Mouse (Mus musculus): Measurements from ENCODE around the gene Bckdha. TPM values are rescaled to one million over a fixed set of nuclear protein-coding genes. Genes with fewer than 3 reads are reported as not detected.
A peak's percentile ranks its signal among the peaks of the same experiment; 100 is the strongest.

The Bckdha gene
- total and polyA plus RNA-seq, 3 experiments = 207 to 626 (median 217) TPM

DNA sequence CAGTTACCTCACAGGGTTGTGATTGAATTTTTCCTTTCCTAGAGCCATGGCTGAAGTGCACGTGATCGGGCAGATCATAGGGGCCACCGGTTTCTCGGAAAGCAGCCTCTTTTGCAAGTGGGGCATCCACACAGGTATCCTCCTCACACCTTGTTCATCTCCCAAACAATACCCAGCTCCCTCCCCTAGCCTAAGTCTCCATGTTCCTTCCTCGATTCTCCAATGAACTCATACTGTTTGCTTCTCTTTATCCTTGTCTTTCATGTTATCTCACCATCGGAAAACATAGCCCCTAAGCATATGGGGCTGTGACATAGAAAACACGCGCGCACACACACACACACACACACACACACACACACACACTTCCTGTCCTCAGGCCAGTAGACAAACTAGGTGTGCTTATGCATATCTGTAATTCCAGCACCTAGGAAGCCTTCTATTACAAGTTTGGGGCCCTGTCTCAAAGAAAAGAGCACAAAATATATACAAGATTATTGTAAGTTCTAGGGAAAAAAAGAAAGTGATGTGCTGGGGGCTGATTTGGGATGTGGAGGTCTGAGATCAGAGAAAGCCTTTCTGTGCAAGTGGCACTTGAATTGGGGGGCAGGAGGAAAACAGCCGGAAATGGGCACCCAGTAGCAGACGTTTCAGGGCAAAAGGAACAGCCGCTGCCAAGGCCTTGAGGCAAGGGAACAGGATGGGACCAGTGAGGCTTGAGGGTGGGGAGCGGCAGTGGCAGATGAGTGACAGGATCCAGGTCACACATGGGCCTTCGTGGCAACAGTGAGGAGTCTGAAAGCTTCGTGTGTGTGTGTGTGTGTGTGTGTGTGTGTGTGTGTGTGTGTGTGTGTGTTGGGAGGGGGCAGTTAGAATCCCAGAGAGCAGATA, 22.8 kb upstream of the Bckdha start:
- DNase-seq = no peak

DNA sequence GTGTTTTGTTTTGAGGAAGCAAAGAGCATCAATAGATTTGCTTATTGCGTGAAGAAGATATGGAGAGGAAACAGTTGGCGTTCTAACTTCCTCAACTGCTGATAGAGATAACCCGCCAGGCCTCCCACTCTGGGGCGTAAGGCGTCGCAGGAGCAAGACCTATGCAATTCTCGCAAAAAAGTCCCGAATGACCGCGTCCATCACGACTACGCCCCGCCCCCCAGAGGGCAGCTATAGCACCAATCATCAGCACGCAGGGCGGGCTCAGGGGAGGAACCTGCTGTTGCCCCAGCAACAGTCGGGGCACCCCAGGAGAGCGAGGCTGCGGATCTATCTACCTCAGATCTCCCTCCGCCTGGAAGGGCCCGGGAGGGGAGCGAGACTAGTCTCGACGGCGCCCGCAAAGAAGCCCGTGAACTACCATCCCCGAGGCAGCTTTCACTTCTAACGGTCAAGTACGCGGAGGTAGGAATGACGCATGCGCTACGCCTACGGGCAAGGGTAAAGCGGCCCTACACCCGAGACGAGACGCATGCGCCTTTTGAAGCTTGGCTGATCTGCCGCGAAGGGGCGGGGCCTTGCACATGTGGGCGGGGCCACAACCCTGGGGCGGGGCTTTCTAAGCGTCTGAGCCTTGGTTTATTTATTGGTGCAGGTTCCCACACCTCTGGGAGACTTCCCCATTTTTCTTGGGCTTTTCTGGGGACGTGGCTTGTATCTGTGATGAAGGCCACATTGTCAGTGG, 21.9 kb upstream of the Bckdha start, which contains the start of gene B9d2:
Gene B9d2, plus strand, starts transcription at position 267 of the 745 bp plus-strand sequence.
- DNase-seq = peak; percentile 96

GRCm38 (mm10) chr7:25679971-25680370, 21.2 kb upstream of the Bckdha start:
- DNase-seq = peak; percentile 24

DNA sequence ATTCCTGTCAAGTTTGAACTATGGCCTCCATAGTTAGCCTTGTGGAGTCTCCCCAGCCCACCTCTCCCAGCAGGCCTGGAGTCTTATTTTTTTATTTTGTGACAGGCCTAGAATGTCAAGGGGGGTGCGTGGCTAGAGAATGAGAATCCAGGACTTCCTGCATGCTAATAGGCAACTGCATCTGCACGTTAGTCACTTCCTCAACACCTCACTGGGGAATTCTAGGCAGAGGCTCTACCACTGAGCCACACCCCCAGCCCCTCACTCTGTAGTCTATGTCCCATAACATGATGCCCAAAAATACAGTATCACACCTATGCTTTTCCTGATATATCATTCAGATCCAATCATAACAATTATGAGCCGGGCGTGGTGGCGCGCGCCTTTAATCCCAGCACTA, 18.2 kb upstream of the Bckdha start:
- DNase-seq = no peak

DNA sequence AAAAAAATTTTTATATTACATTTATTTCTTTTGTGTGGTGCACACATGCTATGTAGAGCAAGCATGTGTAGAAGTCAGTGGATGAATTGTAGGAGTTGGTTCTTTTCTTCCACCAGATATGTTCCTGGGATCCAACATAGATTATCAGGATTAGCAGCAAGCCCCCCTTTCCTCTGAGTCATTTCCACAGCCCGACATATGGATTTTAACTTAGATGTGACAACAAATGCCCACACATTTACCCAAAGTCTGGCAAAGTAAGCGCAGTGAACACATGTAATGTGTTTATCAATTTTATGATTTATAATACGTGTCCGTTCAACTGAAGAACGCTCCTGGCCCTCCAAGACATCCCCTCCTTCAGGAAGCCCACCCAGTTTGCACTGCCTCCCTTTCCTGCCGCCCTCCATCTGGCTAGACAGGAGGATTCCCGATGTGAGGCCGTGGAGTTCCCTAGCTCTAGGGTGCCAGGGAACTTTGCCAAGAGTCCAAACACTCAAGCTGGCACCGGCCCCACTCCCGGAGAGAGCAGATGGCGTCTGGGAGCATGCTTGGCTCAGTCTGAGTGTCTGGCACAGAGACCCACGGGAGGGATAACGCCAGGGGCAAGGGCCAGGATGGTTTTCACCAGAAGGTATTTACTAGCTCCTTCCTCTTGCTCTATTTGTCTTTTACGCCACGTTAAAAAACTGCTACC, 17.5 kb upstream of the Bckdha start:
- peak; percentile 82 for DNase-seq

DNA sequence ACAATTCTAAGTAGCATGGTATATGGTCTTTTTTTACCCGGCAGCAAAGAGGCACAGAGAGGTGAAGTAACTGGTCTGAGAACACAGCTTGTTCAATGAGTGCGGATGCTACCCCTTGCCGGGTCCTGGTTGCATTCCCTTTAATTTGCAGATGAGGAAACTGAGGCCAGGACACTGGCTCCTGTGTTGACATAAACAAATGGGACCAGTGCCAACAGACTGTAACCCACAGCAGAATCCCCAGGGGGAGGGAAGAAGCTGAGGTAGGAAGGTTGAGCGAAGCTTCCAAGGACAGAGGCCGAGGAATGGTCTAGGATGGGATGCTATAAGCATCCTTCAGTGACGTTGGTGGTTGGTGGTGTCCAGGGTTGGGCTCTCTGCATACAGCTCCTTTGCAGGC, 16.6 kb upstream of the Bckdha start:
- DNase-seq = no peak

DNA sequence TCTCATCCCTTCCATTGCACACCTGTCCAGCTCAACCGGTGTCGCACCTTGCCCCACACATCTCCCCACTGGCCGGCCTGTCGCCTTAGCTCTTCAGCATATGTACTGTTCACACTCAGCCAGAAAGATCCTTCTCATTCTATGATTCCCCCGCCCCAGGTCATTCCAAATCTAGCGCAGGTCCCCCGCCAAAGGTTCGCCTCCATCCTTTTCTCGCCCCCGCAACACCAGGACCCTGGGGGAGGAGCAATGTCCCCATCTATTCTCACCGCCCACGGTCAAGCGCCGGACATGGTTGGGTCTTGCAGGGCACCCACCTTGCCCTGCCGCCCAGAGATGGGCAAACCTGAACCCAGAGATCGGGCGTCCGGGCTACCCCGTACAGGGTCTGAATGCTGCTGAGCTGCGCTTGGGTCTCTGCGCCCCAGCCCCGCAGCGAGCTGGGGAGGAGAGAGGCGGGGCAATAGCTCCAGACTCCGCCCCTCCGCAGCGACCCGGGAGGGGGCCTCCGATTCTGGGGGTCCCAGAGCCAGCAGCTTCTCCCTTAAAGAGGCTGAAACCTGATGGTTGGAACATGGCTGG, 16.0 kb upstream of the Bckdha start, which contains the start of gene Tmem91:
Gene Tmem91, minus strand, starts transcription at position 448 of the 582 bp plus-strand sequence.
- DNase-seq = no peak

DNA sequence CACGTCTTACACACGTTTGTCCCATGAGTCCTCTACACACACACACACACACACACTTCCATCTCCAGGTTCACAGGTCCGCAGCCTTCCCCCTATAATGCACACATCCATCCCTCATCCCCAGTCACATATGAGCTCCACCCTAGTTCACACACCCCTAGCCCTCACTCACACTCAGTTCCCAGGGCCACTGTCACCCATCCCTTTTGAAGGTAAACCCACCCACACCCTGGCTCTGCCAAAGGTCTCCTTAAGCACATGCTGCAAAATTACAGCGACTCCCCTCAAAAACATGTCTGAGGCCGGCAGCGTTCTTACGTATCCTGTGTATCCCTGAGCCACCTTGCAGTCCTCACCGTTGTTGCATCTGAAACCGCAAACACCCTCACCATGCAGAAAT, 15.5 kb upstream of the Bckdha start:
- no peak for DNase-seq

- no peak for DNase-seq
These were observed 13.7 kb upstream of the Bckdha start for GRCm38 (mm10) chr7:25672442-25672841.

- DNase-seq = no peak
These were observed 12.9 kb upstream of the Bckdha start for GRCm38 (mm10) chr7:25671686-25672085.

- no peak for DNase-seq
These were observed 11.3 kb upstream of the Bckdha start for GRCm38 (mm10) chr7:25670096-25670495.

GRCm38 (mm10) chr7:25669631-25670030, 10.8 kb upstream of the Bckdha start:
- no peak for DNase-seq

DNA sequence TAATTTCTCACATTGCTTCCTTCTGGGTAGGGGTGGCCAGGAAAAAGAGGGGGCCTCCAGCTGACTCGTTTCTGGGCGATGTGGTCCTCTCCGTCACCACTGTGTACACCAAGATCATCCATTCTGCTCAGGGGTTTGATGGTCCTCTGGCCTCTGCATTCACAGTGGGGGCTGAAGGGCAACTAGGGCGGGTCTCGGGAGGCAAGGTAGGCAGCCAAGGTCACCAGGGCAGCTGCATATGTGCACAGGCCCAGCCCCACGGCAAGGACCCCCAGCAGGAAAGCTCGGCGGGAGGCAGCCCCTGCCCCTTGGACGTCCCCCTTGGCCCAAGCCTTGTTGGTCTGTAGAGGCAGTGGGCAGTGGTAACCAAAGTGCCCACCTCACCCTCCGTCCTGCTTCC, 10.4 kb upstream of the Bckdha start:
- DNase-seq = no peak

DNA sequence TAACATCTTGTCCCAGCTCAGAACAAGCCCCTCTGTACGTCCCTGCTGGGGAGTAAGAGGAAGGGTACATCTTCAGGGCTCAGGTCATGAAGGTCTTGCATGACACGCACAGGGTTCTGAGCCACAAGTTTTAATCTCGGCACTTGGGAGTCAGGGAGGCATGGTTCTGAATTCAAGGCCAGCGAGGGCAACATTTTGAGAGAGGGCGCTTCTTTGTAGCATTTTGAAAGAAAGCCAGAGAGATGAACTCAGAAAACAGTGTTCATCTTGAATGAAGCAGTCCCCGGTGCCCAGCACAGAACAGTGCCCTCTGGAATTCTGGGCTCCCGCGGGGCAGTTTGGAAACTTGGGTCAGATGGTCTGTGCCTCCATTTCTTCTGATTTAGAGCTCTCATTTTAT, 7.6 kb upstream of the Bckdha start:
- DNase-seq = no peak

- peak; percentile 49 for DNase-seq
These were observed 996 bp downstream of the Bckdha start for GRCm38 (mm10) chr7:25657785-25658184.

- peak; percentile 21 for DNase-seq
These were observed 3.0 kb downstream of the Bckdha start for GRCm38 (mm10) chr7:25655601-25656428.

GRCm38 (mm10) chr7:25652244-25652759, 6.5 kb downstream of the Bckdha start:
- DNase-seq = no peak

DNA sequence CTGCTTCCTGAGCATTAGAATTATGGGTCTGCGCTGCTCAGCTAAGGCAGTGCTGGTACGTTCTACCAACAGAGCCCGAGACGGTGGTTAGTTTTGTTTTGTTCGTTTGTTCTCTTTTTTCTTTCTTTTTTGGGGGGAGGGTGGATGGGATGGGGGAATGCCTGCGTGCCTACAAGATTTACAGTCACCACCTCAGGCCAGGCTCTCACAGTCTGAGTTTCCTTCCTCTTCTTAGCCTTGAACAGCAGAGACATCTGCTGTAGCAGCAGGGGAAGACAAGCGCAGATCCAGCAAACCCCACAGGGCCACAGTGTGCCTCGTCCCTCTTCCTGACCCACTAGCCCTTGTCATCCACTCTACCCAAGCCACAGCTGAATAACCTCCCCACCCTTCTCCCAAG, 7.5 kb downstream of the Bckdha start:
- no peak for DNase-seq

- no peak for DNase-seq
These were observed 8.9 kb downstream of the Bckdha start for GRCm38 (mm10) chr7:25649839-25650238.

DNA sequence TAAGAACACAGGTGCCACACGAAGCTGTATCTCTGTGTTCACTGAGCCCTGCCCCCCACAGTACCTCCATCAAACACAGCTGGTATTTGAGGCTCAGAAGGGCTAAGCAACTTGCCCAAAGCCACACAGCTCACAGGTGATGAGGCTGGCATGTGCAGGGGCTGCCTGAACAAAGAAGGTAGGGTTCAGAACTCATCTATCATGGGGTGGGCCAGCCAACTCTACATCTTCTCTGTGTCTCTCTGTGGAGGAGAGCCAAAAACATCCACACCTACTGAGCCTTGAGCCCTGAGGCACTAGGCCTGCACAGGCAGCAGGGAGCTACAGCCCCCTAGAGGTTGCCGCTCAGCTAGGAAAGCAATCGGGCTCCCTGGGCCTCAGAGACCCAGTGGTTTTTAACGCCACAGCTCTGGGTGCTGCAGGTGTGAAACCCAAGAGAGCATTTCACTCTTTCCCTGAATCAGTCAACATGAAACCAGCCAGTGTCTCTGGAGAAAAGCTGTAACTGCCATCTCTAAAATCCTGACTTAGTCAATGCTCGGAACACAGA, 11.1 kb downstream of the Bckdha start:
- DNase-seq = no peak

- DNase-seq = no peak
These were observed 13.7 kb downstream of the Bckdha start for GRCm38 (mm10) chr7:25645074-25645473.

All from adrenal gland, adult 2 months (tissue).